Mouse (Mus musculus) MEL (cell line): ENCODE measurements at regions not wholly inside any gene's neighbourhood (a gene's known extent, or its start where the extent isn't known, plus 50 kb on each side); places are given as distances from the start of the nearest gene placed in this dataset.

Experiments used
- DNase-seq: peaks from one replicate; pipeline ENCODE4 v3.0.0; 2011; ENCODE audit warnings: low read depth, low spot score
- H3K27ac ChIP-seq: 2 replicates; pipeline ENCODE4 v1.5.1; 2012; ENCODE audit warnings: low read depth, mild to moderate bottlenecking, control low read depth, low read length, moderate library complexity; ENCODE audit not compliant: control insufficient read depth
- H3K27me3 ChIP-seq, 2 experiments: fragments of 150-350 bp in 1 of 2; sonication (generic) in 1 of 2; 2 replicates each; pipeline ENCODE4 v1.6.1; 2012; ENCODE audit warnings: low read length in 2 of 2, mild to moderate bottlenecking in 2 of 2, improper control_type of control experiment in 1 of 2, moderate library complexity in 1 of 2; ENCODE audit not compliant: insufficient read depth in 2 of 2, control insufficient read depth in 1 of 2
- H3K36me3 ChIP-seq, 2 experiments: 2 replicates each; pipeline ENCODE4 v1.6.1; 2012 to 2014; ENCODE audit warnings: low read length in 2 of 2, improper control_type of control experiment in 1 of 2, inconsistent platforms in 1 of 2, mild to moderate bottlenecking in 1 of 2; ENCODE audit not compliant: insufficient read depth in 2 of 2, control insufficient read depth in 1 of 2
- H3K4me1 ChIP-seq, 2 experiments: fragments of 150-350 bp in 1 of 2; sonication (generic) in 1 of 2; 2 replicates each; pipeline ENCODE4 v1.6.1; 2012; ENCODE audit warnings: low read length in 2 of 2, improper control_type of control experiment in 1 of 2, mild to moderate bottlenecking in 1 of 2; ENCODE audit not compliant: insufficient read depth in 2 of 2, control insufficient read depth in 1 of 2
- H3K4me3 ChIP-seq, 2 experiments: fragments of 150-350 bp in 1 of 2; sonication (generic) in 1 of 2; 2 replicates each; pipeline ENCODE4 v1.5.1; 2012; ENCODE audit warnings: low read depth in 2 of 2, low read length in 2 of 2, mild to moderate bottlenecking in 2 of 2, moderate library complexity in 2 of 2, control low read depth in 1 of 2, improper control_type of control experiment in 1 of 2; ENCODE audit not compliant: control insufficient read depth in 1 of 2, insufficient read depth in 1 of 2
- H3K79me2 ChIP-seq: 2 replicates; pipeline ENCODE4 v1.6.1; 2012; ENCODE audit warnings: mild to moderate bottlenecking, low read length, moderate library complexity; ENCODE audit not compliant: control insufficient read depth, poor library complexity, insufficient read depth
- H3K9ac ChIP-seq: 2 replicates; pipeline ENCODE4 v1.6.1; 2012; ENCODE audit warnings: low read depth, mild to moderate bottlenecking, control low read depth, low read length, moderate library complexity; ENCODE audit not compliant: control insufficient read depth, poor library complexity, severe bottlenecking
- H3K9me3 ChIP-seq: fragments of 150-350 bp; sonication (generic); replicated peaks from 2 replicates; pipeline ENCODE4 v1.6.1; 2012; ENCODE audit warnings: mild to moderate bottlenecking, low read length, improper control_type of control experiment, moderate library complexity; ENCODE audit not compliant: insufficient read depth
- BHLHE40 ChIP-seq: IDR thresholded peaks from 2 replicates; pipeline ENCODE4 v1.6.1; 2012; ENCODE audit warnings: low read depth, mild to moderate bottlenecking, inconsistent platforms, low read length, improper control_type of control experiment, borderline replicate concordance
- CHD2 ChIP-seq: IDR thresholded peaks from 2 replicates; pipeline ENCODE4 v1.6.1; 2011; ENCODE audit warnings: low read length, improper control_type of control experiment
- E2F4 ChIP-seq: IDR thresholded peaks from 2 replicates; pipeline ENCODE4 v1.6.1; 2011; ENCODE audit warnings: low read depth, low read length, improper control_type of control experiment, borderline replicate concordance
- ETS1 ChIP-seq: IDR thresholded peaks from 2 replicates; pipeline ENCODE4 v1.6.1; 2012; ENCODE audit warnings: low read depth, mild to moderate bottlenecking, inconsistent platforms, low read length, improper control_type of control experiment, moderate library complexity
- GABPA ChIP-seq: IDR thresholded peaks from 2 replicates; pipeline ENCODE4 v1.6.1; 2012; ENCODE audit warnings: low read depth, mild to moderate bottlenecking, inconsistent platforms, low read length, improper control_type of control experiment, moderate library complexity
- HCFC1 ChIP-seq: IDR thresholded peaks from 2 replicates; pipeline ENCODE4 v1.6.1; 2012; ENCODE audit warnings: low read depth, mild to moderate bottlenecking, inconsistent platforms, low read length, improper control_type of control experiment, moderate library complexity
- KAT2A ChIP-seq: conservative IDR thresholded peaks from 2 replicates; pipeline ENCODE4 v1.6.1; 2012; ENCODE audit warnings: low read depth, low read length, improper control_type of control experiment, inconsistent platforms
- MAFK ChIP-seq: IDR thresholded peaks from 2 replicates; pipeline ENCODE4 v1.6.1; 2011; ENCODE audit warnings: low read depth, mild to moderate bottlenecking, low read length, improper control_type of control experiment, borderline replicate concordance
- MAX ChIP-seq: IDR thresholded peaks from 2 replicates; pipeline ENCODE4 v1.6.1; 2011; ENCODE audit warnings: low read length, improper control_type of control experiment
- MYB ChIP-seq: IDR thresholded peaks from 2 replicates; pipeline ENCODE4 v1.6.1; 2011; ENCODE audit warnings: mild to moderate bottlenecking, low read depth, low read length, improper control_type of control experiment
- POLR2A ChIP-seq, 2 experiments: IDR thresholded peaks; 2 replicates each; pipeline ENCODE4 v1.6.1; 2011 to 2012; ENCODE audit warnings: low read length in 2 of 2, mild to moderate bottlenecking in 2 of 2, control low read depth in 1 of 2, improper control_type of control experiment in 1 of 2, low read depth in 1 of 2, moderate library complexity in 1 of 2; ENCODE audit not compliant: control insufficient read depth in 1 of 2, insufficient read depth in 1 of 2, poor library complexity in 1 of 2
- POLR2AphosphoS2 ChIP-seq: IDR thresholded peaks from 2 replicates; pipeline ENCODE4 v1.6.1; 2011; ENCODE audit warnings: low read length, improper control_type of control experiment
- RAD21 ChIP-seq: IDR thresholded peaks from 2 replicates; pipeline ENCODE4 v1.6.1; 2011; ENCODE audit warnings: mild to moderate bottlenecking, low read depth, low read length, improper control_type of control experiment
- RCOR1 ChIP-seq: IDR thresholded peaks from 2 replicates; pipeline ENCODE4 v1.6.1; 2012; ENCODE audit warnings: low read depth, mild to moderate bottlenecking, inconsistent platforms, low read length, improper control_type of control experiment
- SIN3A ChIP-seq: IDR thresholded peaks from 2 replicates; pipeline ENCODE4 v1.6.1; 2012; ENCODE audit warnings: low read length, improper control_type of control experiment, inconsistent platforms
- TAL1 ChIP-seq: IDR thresholded peaks from 2 replicates; pipeline ENCODE4 v1.6.1; 2012; ENCODE audit warnings: mild to moderate bottlenecking, inconsistent platforms, low read length, moderate library complexity, mixed read lengths
- TCF12 ChIP-seq: IDR thresholded peaks from 2 replicates; pipeline ENCODE4 v1.6.1; 2014; ENCODE audit warnings: low read depth, mild to moderate bottlenecking, inconsistent platforms, low read length, improper control_type of control experiment, moderate library complexity
- UBTF ChIP-seq: IDR thresholded peaks from 2 replicates; pipeline ENCODE4 v1.6.1; 2012; ENCODE audit warnings: low read depth, mild to moderate bottlenecking, inconsistent platforms, low read length, improper control_type of control experiment, moderate library complexity, borderline replicate concordance; ENCODE audit not compliant: insufficient read depth
- ZC3H11A ChIP-seq: IDR thresholded peaks from 2 replicates; pipeline ENCODE4 v1.6.1; 2012; ENCODE audit warnings: low read depth, mild to moderate bottlenecking, inconsistent platforms, low read length, improper control_type of control experiment
- ZKSCAN1 ChIP-seq: IDR thresholded peaks from 2 replicates; pipeline ENCODE4 v1.6.1; 2012; ENCODE audit warnings: low read depth, mild to moderate bottlenecking, inconsistent platforms, low read length, improper control_type of control experiment, moderate library complexity
- ZNF384 ChIP-seq: IDR thresholded peaks from 2 replicates; pipeline ENCODE4 v1.6.1; 2012; ENCODE audit warnings: low read depth, mild to moderate bottlenecking, inconsistent platforms, low read length, improper control_type of control experiment

GRCm38 (mm10) chr4:89469883-89470282 lies 159.0 kb upstream of the Cdkn2b start:
- DNase-seq, result no peak
- Histone ChIP-seq H3K79me2 (no peaks in the 10 kb centered on the region), H3K27me3 (no peaks in the 10 kb centered on the region), H3K9ac (no peak overlapping the region)
- TF ChIP-seq GABPA (no peak), ETS1 (no peak)
- TF ChIP-seq, all 39 proteins: peak for 0
- H3K4me1 ChIP-seq, result peaks cover 6 to 10% of the 10 kb centered on the region in 2 experiments; a peak in 3 of 4 replicates
- peaks cover 0 to 3% of the 10 kb centered on the region in 2 experiments; a peak in 2 of 4 replicates for H3K36me3 ChIP-seq
- no peak overlapping the region for H3K4me3 ChIP-seq
- no peaks in the 10 kb centered on the region for H3K9me3 ChIP-seq
- H3K27ac ChIP-seq, result no peak overlapping the region

- H3K79me2 ChIP-seq, result no peaks in the 10 kb centered on the region
- H3K27me3 ChIP-seq, result no peaks in the 10 kb centered on the region
- no peak overlapping the region for H3K9ac ChIP-seq
- H3K4me3 ChIP-seq, result no peak overlapping the region
- H3K27ac ChIP-seq, result no peak overlapping the region
- H3K36me3 ChIP-seq, result peaks cover 0 to 3% of the 10 kb centered on the region in 2 experiments; a peak in 3 of 4 replicates
- no peak for DNase-seq
- peaks cover 6 to 10% of the 10 kb centered on the region in 2 experiments; a peak in 3 of 4 replicates for H3K4me1 ChIP-seq
- H3K9me3 ChIP-seq, result no peaks in the 10 kb centered on the region
- no peak for TF ChIP-seq MAX
- TF ChIP-seq GABPA, result no peak
- TF ChIP-seq POLR2AphosphoS2, result no peak
- no peak for TF ChIP-seq TAL1
- TF ChIP-seq, all 39 proteins: peak for 0
Measured at GRCm38 (mm10) chr4:89469406-89469805, 158.6 kb upstream of the Cdkn2b start.

- Histone ChIP-seq H3K27me3 (no peaks in the 10 kb centered on the region), H3K79me2 (no peaks in the 10 kb centered on the region), H3K4me3 (no peak overlapping the region), H3K27ac (no peak overlapping the region), H3K36me3 (peaks cover 0 to 3% of the 10 kb centered on the region in 2 experiments; a peak in 3 of 4 replicates), H3K9me3 (no peaks in the 10 kb centered on the region), H3K4me1 (peaks cover 6 to 10% of the 10 kb centered on the region in 2 experiments; a peak in 3 of 4 replicates), H3K9ac (no peak overlapping the region)
- TF ChIP-seq RCOR1, result no peak
- TF ChIP-seq MAFK, result no peak
- no peak for TF ChIP-seq CHD2
- no peak for TF ChIP-seq ZKSCAN1
- TF ChIP-seq POLR2A (IDR thresholded peaks at IDR 0.05; ENCODE audit: control insufficient read depth in 1 of 2, insufficient read depth in 1 of 2, low read depth in 1 of 2, low read length in 2 of 2, poor library complexity in 1 of 2), result no peak
- no peak for TF ChIP-seq RAD21
- no peak for TF ChIP-seq KAT2A
- TF ChIP-seq ZNF384, result no peak
- TF ChIP-seq BHLHE40, result no peak
- no peak for TF ChIP-seq MYB
- TF ChIP-seq E2F4, result no peak
- no peak for TF ChIP-seq UBTF
- no peak for TF ChIP-seq SIN3A
- TF ChIP-seq ZC3H11A, result no peak
- no peak for TF ChIP-seq HCFC1
- no peak for TF ChIP-seq ETS1
- no peak for TF ChIP-seq TCF12
- DNase-seq, result no peak
Measured at GRCm38 (mm10) chr4:89466766-89467165, 155.9 kb upstream of the Cdkn2b start.
